Mouse (Mus musculus) liver, adult 2 months (tissue): ENCODE measurements at regions not wholly inside any gene's neighbourhood (a gene's known extent, or its start where the extent isn't known, plus 50 kb on each side); places are given as distances from the start of the nearest gene placed in this dataset.
A peak's percentile ranks its signal among the peaks of the same experiment; 100 is the strongest.

Source experiments
- DNase-seq: peaks from one replicate; pipeline ENCODE4 v3.0.0-alpha.2; 2011; ENCODE audit warnings: low read depth, low spot score; ENCODE audit errors: extremely low read depth
- H3K27ac ChIP-seq: fragments of 200-500 bp; replicated peaks from 2 replicates; pipeline ENCODE4 v1.5.1; 2012; ENCODE audit warnings: low read depth, mild to moderate bottlenecking, control low read depth, inconsistent platforms, low read length; ENCODE audit not compliant: insufficient read depth
- H3K27me3 ChIP-seq: fragments of 200-500 bp; 2 replicates; pipeline ENCODE4 v1.6.1; 2012; ENCODE audit warnings: mild to moderate bottlenecking, moderate library complexity, low read length, inconsistent platforms; ENCODE audit not compliant: control insufficient read depth, insufficient read depth
- H3K36me3 ChIP-seq: fragments of 200-500 bp; 2 replicates; pipeline ENCODE4 v1.6.1; 2012; ENCODE audit warnings: low read length, inconsistent platforms; ENCODE audit not compliant: control insufficient read depth, insufficient read depth
- H3K4me1 ChIP-seq: fragments of 200-500 bp; 2 replicates; pipeline ENCODE4 v1.6.1; 2011; ENCODE audit warnings: low read length; ENCODE audit not compliant: control insufficient read depth, insufficient read depth
- H3K4me3 ChIP-seq: fragments of 200-500 bp; 2 replicates; pipeline ENCODE4 v1.5.1; 2011; ENCODE audit warnings: low read depth, mild to moderate bottlenecking, control low read depth, low read length, moderate library complexity; ENCODE audit not compliant: insufficient read depth
- H3K79me2 ChIP-seq: fragments of 200-500 bp; 2 replicates; pipeline ENCODE4 v1.6.1; 2012; ENCODE audit warnings: inconsistent platforms, mild to moderate bottlenecking, low read length, moderate library complexity; ENCODE audit not compliant: control insufficient read depth, insufficient read depth
- H3K9ac ChIP-seq: fragments of 200-500 bp; 2 replicates; pipeline ENCODE4 v1.6.1; 2012; ENCODE audit warnings: low read depth, mild to moderate bottlenecking, control low read depth, inconsistent platforms, low read length
- CTCF ChIP-seq: fragments of 200-500 bp; IDR thresholded peaks from 2 replicates; pipeline ENCODE4 v1.5.1; 2011; ENCODE audit warnings: low read depth, low read length, control low read depth
- POLR2A ChIP-seq: fragments of 200-500 bp; IDR thresholded peaks from 2 replicates; pipeline ENCODE4 v1.6.1; 2011; ENCODE audit warnings: low read length, control low read depth; ENCODE audit not compliant: insufficient read depth; ENCODE audit errors: extremely low read depth
- WGBS: fragments of 180-500 bp; shearing (Covaris S2); methylation state at CpG from one replicate; pipeline ENCODE4 v1.1.7; 2018; 5-methylcytosine and 5-hydroxymethylcytosine counted together

- 61% methylated on average over 6 of the region's 6 CpGs for WGBS
- no peak overlapping the region for H3K27ac ChIP-seq
- no peak overlapping the region for H3K9ac ChIP-seq
- no peak overlapping the region for H3K4me3 ChIP-seq
- TF ChIP-seq CTCF, result 0 out of 2 replicates have a peak, but pooled peaks have one; percentile 34
- TF ChIP-seq POLR2A, result no peak
- no peaks in the 10 kb centered on the region for H3K4me1 ChIP-seq
- H3K79me2 ChIP-seq, result no peaks in the 10 kb centered on the region
- no peaks in the 10 kb centered on the region for H3K36me3 ChIP-seq
- no peaks in the 10 kb centered on the region for H3K27me3 ChIP-seq
- DNase-seq, result no peak
Observed at GRCm38 (mm10) chr7:36620256-36620655, 77.7 kb upstream of the Tshz3 start.

DNA sequence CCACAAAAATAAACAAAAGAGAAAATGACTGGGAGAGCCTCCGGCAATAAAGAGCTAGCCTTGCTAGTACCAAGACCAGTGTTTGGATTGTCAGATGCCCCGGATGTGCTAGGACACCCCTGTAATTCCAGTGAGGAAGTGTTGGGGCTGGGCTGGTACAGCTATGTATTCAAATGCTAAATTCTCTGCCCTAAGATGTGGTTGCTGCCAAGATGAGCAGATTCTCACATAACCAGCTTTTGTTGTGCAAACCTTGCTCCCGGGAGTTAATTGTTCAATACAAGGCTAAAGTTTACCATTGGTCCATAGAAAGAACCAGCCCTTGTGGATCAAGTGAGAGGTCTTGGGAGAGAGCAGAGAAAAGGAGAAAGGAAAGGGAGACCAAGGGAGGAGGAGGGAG lies 53.7 kb upstream of the Tshz3 start:
- Histone ChIP-seq H3K79me2 (no peaks in the 10 kb centered on the region), H3K9ac (no peak overlapping the region), H3K4me3 (no peak overlapping the region), H3K36me3 (no peaks in the 10 kb centered on the region), H3K27me3 (no peaks in the 10 kb centered on the region), H3K27ac (no peak overlapping the region), H3K4me1 (no peaks in the 10 kb centered on the region)
- WGBS, result 71% methylated on average over 3 of the region's 3 CpGs
- TF ChIP-seq POLR2A (no peak), CTCF (no peak)
- DNase-seq, result no peak
